Comparison of ENCODE assay signal across 12 mouse cellular contexts in the genomic region with DNA sequence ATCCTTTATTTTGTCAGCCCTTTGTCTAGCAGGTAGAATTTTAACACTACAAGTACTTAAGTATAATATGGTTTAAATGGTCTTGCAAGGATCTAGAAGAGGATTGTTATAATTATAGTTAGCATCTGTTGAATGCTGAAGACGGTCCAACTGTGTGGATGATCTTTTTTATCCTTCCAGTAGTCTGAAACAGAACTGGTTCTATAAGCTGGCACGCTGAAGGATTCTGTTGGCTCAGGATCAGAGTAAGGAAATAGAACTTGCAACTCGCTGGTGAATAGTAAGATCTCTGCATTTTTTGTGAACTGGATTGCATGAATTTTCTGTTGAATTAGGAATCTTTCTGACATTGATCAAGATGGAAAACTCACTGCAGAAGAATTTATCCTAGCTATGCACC.
"Had no signal": no experiment of that assay in that cellular context is flagged by ENCODE, and none has a peak within 500 bp of the region (broad histone marks: within the 10 kb centered on the region; RNA-seq: fewer than 3 reads in every experiment).

No protein-coding gene starts in this region.

- ATAC-seq: intestine, embryonic 16.5 days had no signal

- DNase-seq: kidney, adult 18-20 months; kidney, postnatal 25 days; layer of hippocampus, adult 9-11 months; liver, embryonic 13.5 days; lung, adult 2 months; lung, postnatal 14 days; lung, postnatal 4 days; midbrain, embryonic 14.5 days; thymus, adult 2 months; thymus, postnatal 14 days; thymus, postnatal 4 days had no signal
